Mouse (Mus musculus) Muller cell, postnatal 12 days (primary cell): ENCODE measurements around the gene Plbd1.

Experiments
- DNase-seq: peaks from one replicate; pipeline ENCODE4 v3.0.0-alpha.2; 2015; ENCODE audit errors: inconsistent ontology term

Plbd1 gene

DNA sequence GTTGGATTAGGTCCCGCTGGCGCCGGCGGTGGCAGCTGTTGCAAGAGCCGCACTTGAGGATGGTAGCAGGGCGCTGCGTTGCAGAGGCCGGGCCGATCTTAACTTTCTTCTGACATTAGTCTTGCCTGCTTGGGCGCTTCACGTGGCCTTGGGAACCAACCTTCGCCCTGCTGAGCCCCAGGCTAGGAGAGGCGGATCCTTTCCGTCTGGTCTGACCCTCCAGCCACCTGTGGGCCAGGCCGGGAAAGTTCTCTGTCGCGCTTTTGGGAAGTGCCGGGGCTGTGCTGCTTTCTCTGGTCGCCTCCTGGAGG is at the start of gene Plbd1:
Gene Plbd1 (minus strand): TSS at position 223 of the 311 bp plus-strand sequence.
- DNase-seq: peak; percentile 65

DNA sequence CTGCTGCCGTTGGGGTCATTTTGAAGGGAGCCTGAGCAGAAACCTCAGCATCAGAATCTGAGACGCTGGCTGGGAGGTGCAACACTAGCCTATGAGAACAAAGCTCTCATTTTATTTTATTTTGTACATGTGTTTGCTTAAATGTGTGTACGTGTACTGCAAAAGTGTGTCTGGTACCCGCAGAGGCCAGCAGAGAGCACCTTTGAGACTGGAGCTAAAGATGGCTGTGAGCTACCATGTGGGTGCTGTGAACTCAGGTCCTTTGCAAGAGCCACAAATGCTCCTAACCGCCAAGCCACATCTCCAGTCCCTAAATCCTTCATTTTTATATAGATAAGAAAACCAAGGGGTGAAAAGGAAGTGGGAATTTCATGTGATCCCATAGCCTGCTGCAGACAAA is 48.7 kb upstream of the Plbd1 start:
- no peak for DNase-seq

DNA sequence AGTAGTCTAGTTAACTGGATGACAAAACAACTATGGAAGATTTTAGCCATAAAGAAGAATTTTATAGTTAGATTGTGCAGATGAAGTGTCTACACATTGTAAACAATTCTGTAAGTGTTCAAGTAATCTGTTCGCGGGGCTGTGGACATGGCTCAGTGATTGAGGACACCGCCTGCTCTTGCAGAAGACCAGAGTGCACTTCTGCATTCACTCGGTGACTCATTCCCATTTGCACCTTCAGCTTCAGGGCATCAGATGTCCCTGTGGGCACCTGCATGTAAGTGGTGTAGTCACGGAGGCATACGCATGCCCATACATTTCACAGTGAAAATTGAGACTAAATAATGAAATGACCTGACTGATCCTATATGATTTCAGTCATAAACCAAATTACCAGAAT is 46.9 kb upstream of the Plbd1 start:
- no peak for DNase-seq

DNA sequence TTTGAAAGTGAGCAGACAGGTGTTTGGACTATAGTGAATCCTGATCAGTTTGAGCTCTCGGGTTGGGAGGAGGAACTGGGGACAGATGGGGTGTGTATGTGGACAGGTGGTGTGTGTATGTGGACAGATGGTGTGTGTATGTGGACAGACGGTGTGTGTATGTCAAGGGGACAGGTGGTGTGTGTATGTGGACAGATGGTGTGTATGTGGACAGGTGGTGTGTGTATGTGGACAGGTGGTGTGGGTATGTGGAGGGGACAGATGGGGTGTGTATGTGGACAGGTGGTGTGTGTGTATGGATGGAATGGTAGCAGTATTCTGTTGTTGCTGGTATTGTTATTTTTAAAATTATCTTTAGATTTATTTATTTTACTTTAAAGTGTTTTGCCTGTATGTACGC is 40.1 kb upstream of the Plbd1 start:
- no peak for DNase-seq

DNA sequence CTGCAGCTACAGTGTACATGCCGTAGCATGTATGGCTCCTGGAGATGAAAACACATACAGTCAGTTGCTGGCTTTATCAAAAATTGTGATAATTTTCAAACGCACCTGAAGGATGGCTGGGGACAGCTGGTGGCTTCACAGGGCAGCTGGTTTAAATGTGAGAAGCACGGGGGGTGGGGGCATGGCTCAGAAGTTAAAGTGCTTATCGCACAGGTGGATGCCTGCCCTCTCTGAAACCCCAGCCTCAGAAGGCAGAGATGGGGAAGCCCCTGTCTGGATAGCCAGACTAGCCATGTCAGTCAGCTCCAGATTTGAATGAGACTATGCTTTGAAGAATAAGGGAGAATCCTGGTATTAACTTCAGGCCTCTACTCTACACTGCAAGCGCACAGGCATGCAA is 39.5 kb upstream of the Plbd1 start:
- no peak for DNase-seq

DNA sequence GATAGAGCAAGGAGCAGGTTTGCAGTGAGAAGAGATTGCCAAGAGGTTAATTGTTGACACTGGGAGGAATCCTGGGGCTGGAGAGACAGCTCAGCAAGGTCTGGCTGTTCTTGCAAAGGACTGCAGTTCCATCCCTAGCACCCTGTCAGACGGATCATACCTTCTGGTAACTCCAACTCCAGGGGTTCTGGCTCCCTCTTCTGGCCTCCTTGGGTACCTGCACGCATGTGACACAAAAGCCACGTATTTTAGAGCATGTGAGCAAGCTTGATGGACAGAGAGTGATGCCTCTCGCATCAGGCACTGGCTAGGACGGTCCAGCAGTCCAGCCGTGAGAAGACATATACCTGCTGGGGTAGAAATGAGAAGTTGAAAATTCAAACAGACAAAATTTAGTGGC is 29.6 kb upstream of the Plbd1 start:
- DNase-seq: no peak

DNA sequence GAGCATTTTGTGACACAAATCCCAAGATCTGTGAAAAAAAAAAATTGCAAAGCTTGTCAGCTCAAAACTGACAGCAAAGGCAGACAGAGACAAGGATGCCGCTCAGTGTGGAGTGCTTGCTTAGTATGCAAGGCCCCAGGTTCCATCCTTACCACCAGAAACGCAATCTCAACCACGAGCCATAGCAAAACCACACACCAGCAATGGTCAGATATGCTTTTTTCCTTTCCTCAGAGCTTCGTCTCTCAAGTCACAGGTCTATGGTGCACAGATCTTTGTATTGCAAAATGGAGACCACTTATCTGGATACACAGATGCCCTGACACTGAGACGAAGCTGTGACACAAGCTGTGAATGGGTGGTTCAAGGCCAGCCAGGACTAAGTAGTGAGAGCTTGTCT is 28.8 kb upstream of the Plbd1 start:
- DNase-seq: no peak

DNA sequence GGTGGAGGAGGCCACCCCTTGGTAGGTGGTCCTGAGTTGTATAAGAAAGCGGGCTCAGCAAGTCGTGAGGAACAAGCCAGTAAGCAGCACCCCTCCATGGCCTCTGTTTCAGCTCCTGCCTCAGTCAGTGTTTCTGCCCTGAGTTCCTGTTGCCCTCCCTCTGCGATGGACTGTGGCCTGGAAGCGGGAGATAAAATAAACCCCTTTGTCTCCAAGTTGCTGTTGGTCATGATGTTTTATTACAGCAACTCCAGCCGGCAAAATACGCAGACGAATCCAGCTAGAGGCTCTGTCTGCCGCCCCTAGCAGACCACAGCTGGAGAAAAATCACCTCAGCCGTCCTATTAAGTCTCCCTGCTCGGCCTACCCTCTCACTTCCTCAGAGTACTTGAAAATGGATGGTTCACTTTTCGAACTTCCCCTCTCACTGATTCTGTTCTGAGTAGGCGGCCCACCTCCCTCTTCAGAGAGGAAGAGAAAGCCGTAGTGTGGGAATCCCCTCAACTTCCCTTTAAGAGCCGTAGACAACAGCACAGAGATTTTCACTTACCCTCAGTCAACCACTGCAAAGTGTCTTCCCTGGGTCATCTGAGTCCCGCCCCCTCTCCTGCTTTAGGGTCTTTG is 28.2 kb upstream of the Plbd1 start:
- DNase-seq: no peak

DNA sequence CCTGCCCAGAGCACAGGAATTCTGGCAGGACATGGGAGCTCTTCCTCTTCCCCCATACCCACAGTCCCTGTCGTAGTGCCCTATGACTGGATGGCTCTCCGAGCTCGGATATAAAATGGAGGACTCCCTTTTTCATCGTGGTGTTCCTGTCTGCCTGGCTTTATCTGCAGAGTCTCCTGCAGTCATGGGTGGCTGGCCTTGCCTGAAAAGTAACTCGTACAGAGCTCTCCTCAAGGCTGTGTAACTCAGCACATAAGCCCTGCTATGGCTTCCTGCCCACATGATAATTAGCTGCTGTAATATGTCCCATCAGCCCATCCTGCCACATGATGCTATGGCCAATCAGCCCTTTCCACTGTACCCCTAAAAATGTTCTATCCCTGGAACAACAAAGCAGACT is 23.7 kb upstream of the Plbd1 start:
- DNase-seq: no peak

DNA sequence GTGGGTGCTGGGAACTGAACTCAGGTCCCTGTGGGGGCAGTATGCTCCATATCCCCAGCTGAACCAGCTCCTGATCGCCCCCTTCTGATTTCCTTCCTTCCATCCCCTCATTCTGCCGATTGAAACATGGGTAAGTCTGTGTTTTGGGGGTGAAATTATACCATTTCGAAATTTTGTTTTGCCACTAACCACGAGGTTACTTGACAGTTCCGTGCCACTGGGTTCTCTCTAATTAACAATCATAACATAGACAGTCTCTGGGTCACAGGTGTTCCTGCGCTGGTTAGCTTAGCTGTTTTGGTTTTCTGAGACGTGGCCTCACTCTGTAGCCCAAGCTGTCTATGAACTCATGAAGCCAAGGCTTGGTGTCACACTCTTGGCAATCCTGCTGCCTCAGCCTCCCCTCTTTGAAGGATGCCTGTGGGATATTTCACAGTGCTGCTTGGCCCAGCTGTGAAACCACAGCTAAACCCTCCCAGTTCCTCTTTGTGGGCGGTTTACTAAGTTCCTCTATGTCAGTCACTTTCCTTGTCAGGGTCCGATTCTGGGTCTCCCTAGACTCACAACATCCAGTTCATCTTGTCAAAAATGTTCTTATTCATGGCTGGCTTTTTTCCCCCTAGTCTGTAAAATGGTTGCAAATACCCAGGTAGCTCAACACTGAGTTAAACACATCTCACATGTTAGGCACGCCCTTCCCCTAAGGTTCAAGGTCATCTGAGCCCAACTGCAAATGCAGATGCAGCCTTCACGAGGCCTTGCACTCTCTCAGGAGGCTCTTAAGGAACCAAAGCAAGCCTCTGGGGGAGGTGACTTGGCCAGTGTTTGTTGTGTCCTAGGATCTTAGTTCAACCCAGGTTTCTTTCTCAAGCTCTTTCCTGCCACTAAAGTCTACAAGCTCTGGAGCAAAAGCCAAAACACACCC is 21.9 kb upstream of the Plbd1 start:
- no peak for DNase-seq

DNA sequence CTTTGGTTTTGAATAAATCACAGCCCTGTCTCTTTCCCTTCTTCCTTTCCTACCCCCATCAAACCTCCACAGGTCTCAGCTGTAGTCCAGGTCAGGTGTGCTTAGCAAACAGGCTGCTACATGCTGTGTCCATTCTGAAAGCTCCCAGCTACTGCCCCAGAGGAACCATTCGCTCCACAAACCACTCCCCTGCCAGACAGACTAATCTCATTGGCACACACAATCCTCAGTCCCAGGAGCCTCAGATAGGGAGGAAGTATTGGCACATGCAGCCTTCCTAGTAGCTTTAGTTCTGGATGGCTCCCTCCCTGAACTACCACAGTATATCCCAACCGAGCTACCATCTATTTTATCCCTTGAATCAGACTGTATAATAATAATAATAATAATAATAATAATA is 17.7 kb upstream of the Plbd1 start:
- no peak for DNase-seq

DNA sequence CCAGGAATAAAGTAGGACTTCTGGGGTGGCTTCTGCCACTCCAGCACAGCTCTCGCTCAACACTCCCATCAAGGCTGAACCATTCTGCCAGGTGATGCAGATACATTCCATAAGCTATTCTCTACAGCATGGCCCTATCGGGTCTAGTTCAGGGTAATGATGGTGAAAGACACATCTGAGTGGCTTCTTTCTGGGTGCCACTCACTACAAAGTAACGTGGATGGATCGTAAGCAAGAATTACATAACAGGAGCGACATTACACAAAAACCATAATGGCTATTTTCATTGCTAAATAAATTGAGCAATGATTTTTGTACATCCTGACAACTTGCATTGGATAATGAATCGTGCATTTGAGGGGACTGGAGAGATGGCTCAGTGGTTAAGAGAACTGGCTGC is 13.2 kb upstream of the Plbd1 start:
- DNase-seq: no peak

DNA sequence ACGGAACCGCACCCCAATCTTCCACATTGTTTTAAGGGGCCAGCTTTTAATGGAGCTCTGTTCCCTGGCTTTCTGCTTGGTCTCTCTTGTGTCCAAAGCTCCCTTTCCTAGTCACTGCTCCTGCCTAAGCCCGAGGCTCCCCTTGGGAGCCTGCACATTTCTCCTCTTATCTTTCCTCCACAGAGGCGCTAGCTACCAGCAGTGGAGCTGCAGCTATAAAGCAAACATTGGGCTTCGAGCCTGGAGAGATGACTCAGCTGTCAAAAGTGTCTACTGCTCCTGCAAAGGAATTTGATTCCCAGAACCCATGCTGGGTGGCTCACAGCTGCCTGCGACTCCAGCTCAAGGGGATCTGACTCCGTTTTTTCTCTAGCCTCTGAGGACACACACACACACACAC is 10.7 kb upstream of the Plbd1 start:
- peak; percentile 78 for DNase-seq

DNA sequence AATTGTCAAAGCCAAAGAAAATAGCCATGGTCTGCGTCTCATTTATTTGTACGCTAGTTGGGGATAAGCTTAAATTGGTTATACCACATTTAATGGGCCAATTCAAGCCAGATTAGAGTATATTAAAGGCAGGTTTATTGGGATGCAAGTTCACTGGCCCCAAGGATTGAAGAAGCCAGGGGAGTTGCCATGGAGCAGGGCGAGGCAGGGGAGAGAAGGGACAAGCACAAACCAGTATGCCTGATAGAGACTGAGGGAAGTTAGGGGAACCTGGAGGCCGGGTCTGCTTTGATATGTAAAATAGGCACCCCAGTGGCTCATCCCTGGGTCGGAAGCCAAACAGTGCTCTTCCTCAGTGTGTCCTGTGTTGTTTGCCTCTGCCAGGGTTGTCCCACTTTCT is 7.5 kb upstream of the Plbd1 start:
- no peak for DNase-seq

DNA sequence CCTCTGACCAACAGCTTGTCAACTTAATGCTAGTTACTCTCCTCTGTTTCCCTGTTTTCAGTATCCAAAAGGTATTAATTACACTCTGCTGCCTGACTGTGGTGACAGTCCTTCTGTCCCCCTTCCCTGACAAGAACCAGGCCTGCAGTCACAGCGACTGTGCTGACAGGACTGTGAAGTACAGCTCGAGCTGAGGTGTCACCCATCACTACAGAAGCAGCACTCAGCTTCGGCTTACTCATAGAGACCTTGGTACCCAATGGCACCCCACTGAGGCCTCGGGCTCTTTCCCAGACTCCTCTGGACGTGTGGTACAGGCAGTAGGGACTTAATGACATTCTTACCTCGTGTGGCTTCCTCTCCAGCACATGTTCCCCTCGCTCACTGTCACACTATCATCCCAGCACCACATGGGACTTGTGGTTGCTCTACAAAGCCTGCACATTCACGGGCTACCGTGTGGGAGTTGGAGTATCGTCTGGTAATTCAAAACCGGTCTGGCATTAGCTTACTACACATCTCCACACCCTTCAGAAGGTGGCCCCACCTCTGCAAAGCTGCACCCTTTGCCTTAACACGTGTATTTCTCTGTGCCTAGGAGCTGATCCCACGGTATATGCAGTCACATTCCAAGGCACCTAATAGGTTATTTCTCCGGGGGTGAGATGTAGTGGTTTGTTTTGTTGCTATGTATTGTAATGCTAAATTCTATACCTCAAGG is 6.7 kb upstream of the Plbd1 start:
- DNase-seq: no peak

DNA sequence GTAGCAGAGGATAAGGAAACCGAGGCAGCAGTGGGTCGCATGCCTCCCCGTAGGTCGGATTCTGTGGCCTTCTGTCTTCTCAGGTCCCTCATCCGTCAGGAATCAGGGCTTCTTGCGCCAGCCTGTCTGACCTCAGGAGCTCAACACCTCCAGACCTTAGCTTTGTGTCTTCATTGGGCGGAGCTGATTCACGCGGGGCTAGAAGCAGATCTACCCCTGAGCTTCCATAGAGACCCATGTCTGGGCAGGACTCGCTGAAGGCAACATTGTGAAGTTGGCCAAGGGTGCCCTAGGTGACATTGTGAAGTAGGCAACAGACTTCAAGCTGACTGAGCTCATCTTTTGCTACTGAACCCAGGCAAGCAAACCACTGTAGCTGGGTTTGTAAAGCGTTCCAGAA is 335 bp upstream of the Plbd1 start:
- no peak for DNase-seq

DNA sequence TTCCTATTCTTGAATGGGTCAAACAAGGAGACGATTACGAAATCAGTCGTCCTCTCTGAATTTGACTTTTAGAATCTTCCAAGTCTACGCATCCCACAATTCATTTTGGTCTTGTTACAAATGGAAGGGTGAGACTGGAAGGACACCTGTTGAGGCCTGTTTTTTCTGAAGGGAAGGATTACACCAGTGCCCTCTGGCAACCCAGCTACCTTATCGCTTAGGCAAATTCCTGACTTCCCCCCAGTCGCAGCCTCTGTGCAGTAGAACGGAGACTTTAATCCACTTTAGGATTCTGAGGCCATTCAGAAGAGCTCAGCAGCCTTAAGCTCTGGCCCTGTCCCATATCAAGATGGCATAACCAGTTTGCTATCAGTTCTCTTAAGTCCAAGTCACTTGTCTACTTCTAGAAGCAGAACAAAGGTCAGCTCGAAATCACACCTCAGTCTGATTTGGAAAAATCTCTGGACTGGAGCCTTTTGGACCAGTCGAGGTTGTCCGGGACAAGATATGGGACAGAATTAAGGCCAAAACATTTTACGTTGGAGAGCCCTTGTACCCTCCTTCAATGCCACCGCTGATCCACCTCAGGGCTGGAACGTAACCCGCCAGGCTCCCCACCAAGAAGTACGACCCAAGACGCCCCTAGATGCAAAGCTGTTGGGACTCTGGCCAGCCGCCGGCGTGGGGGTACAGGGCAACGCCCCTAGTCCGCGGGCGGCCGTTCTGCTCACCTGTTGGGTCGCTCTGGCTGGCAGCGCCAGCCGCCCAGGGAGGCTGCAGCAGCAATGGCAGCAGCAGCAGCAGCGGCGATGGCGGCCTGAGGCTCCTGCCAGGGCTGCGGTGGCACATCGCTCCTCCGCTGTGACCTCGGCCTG is 660 bp downstream of the Plbd1 start:
- peak; percentile 3 for DNase-seq

DNA sequence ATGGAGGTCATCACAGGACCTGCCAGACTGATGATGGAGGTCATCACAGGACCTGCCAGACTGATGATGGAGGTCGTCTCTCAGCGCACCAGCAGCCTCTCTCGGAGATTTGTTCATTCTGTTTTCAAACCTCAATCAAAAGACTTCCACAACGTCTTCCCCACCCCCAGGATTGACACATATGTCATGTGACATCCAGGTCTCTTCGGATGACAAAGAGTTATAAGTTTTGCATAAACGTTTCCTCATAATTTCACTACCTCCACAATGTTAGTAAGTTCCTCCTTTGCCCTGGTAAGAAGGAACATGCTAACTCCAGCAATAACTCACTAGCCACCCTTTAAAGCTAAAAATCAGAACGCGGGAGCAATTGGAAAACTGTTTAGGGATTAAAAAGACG is 2.5 kb downstream of the Plbd1 start:
- no peak for DNase-seq

DNA sequence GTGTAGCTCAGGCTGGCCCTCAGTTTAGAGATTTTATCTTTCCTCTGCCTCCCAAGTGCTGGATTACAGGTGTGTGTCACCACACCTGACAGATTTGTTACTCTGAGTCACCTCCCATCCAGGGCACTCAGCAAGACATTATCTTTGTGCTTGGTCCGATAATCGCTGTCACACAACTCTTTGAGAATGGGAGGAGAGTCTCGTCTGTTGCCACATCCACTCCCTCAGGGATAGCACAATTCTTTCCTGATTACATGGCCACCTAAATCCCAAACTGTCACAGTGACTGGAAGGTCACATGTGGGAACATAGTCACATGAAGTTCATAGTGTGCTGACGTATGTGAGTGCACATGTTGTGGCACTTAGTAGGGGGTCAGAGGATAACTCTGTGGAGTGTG is 3.4 kb downstream of the Plbd1 start:
- no peak for DNase-seq

DNA sequence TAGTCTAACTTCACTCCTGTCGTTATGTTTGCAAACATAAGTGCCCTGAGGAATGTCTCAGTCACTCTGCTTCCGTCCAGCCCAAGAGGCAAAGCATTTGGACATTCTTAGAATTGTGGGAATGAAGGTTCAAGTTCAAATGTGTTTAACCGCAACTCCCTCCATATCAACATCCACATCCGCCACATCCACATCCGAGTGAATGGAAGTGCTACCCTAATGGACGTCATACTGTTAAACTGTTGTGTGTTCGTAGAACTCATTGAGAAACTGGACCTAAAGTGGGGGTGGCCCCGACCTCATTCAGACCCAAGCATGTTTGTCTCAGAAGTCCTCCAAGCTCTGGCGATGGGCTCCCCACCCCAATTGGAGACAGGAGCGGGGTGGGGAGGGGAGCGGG is 5.9 kb downstream of the Plbd1 start:
- DNase-seq: no peak

DNA sequence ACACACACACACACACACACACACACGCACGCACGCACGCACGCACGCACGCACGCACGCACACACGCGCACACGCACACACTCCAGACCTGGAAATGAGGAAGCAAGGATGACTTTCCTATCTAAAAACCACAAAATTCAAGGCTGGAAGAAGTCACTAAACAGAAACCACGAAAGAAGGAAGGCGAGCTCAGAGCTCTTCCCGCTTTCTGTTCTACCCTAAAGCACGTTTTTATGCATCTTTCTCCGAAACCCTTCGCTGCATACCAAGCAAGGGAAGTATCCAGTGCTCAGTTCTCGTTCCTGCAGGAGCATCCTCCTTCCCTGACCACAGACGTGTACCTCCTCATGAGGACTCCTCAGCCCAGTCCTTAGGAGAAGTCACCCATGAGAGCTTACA is 7.3 kb downstream of the Plbd1 start:
- no peak for DNase-seq

DNA sequence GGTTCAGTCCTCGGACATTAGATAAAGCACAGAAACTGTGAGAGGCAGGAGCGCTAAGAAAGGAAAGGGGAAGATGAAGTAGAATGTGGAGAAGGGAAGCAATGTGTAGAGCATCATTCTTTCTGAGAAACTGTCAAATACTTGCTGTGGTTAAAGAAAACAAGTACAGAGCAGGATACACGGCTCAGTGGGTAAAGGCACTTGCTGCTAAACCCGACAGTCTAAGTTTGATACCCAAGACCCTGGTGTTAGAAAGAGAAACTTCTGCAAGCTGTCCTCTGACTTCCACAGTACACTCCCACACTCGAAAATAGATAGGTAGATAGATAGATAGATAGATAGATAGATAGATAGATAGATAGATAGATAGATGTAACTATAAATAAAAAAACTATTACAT is 8.4 kb downstream of the Plbd1 start:
- DNase-seq: no peak
